ENCODE assay signal across 22 mouse cellular contexts in the genomic region with DNA sequence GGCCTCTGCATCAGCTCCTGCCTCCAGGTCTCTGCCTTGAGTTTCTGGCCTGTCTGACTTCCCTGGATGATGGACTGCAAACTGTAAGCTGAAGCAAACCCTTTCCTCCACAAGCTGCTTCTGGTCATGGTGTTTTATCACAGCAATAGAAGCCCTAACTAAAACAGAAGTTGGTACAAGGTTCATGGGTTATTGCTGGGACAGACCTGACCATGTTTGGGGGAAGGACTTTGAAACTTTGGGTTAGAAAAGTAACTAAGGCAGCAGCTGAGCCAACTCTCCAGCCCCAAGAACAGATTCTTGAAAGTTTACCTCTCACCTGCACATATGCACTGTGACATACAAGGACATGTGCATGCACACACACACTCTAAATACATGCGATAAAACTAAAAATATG. TPM values are rescaled to one million over a fixed set of nuclear protein-coding genes. Genes with fewer than 3 reads are reported as not detected.
A peak's percentile ranks its signal among the peaks of the same experiment; 100 is the strongest.
DNase-seq lines count a peak whose midpoint lies in the region; ATAC-seq and TF ChIP-seq lines count a peak whose summit lies in the region.
"Had no signal": no experiment of that assay in that cellular context is flagged by ENCODE, and none has a peak within 500 bp of the region (broad histone marks: within the 10 kb centered on the region; RNA-seq: fewer than 3 reads in every experiment).

No protein-coding gene starts in this region.

- H3K27me3 ChIP-seq in kidney, adult 2 months (replicated peaks; ENCODE audit: control insufficient read depth, insufficient read depth, low read length): no peaks in the 10 kb centered on the region
- H3K27me3 ChIP-seq in kidney, embryonic 16.5 days (ENCODE audit: insufficient read depth, low read length): peaks cover 55% of the 10 kb centered on the region

- TF ChIP-seq CTCF in kidney, adult 2 months (conservative IDR thresholded peaks at IDR 0.05; ENCODE audit: insufficient read depth, insufficient read length, low read depth, low read length): no peak

- peaks cover 7% of the 10 kb centered on the region; the same call in 1 of the 2 replicates for H3K4me1 ChIP-seq in kidney, adult 2 months (ENCODE audit: control insufficient read depth, insufficient read depth, low read length)
- H3K4me1 ChIP-seq in kidney, embryonic 16.5 days (ENCODE audit: insufficient read depth, low read length): no peaks in the 10 kb centered on the region
- H3K4me1 ChIP-seq: embryonic facial prominence, embryonic 12.5 days had no signal

- TF ChIP-seq POLR2A in kidney, adult 2 months (IDR thresholded peaks at IDR 0.05; ENCODE audit: low read depth, low read length): no peak

- no peak for ATAC-seq in kidney, embryonic 16.5 days (ENCODE audit: low FRiP score, low TSS enrichment)
- ATAC-seq: CD4-positive, CD25-positive, alpha-beta regulatory T cell, adult 4 months; forebrain, embryonic 14.5 days; forebrain, postnatal 0 days had no signal

- no peaks in the 10 kb centered on the region for H3K9me3 ChIP-seq in kidney, embryonic 16.5 days (ENCODE audit: low read length)
- H3K9me3 ChIP-seq: embryonic facial prominence, embryonic 12.5 days; embryonic facial prominence, embryonic 15.5 days; hindbrain, embryonic 12.5 days had no signal

- DNase-seq in kidney, adult 2 months: peak; percentile 63
- DNase-seq in kidney, postnatal 36 days: peak; percentile 6 to 48
- no peak for DNase-seq in kidney, adult 18-20 months
- peak; percentile 14 for DNase-seq in large intestine, adult 2 months (ENCODE audit: low read depth, low spot score)
- no peak for DNase-seq in urinary bladder, postnatal 4 days (ENCODE audit: low spot score in 2 of 2)
- DNase-seq: adrenal gland, adult 2 months; adrenal gland, postnatal 14 days; cerebellum, adult 11 months; cerebellum, adult 2 months; cerebellum, adult 9-11 months; cerebellum, postnatal 25 days; forebrain, postnatal 0 days; gastrocnemius, adult 2 months; gastrocnemius, postnatal 14 days; heart, adult 11 months had no signal

- H3K27ac ChIP-seq in kidney, adult 2 months (ENCODE audit: insufficient read depth, low read depth, low read length): peak overlapping the region; percentile 31
- H3K27ac ChIP-seq in kidney, embryonic 16.5 days (ENCODE audit: low read length): no peak overlapping the region
- H3K27ac ChIP-seq: embryonic facial prominence, embryonic 12.5 days; embryonic facial prominence, embryonic 15.5 days; gastrocnemius, adult 2 months; hindbrain, embryonic 12.5 days had no signal

- no peak overlapping the region for H3K9ac ChIP-seq in kidney, embryonic 16.5 days (replicated peaks; ENCODE audit: low read length)
- H3K9ac ChIP-seq: embryonic facial prominence, embryonic 12.5 days; embryonic facial prominence, embryonic 15.5 days; forebrain, postnatal 0 days; hindbrain, embryonic 12.5 days had no signal

- no peaks in the 10 kb centered on the region; the same call in 1 of the 2 replicates for H3K36me3 ChIP-seq in kidney, adult 2 months (ENCODE audit: control insufficient read depth, insufficient read depth, low read length)
- no peaks in the 10 kb centered on the region for H3K36me3 ChIP-seq in kidney, embryonic 16.5 days (ENCODE audit: insufficient read depth, low read length)
- H3K36me3 ChIP-seq: embryonic facial prominence, embryonic 12.5 days; embryonic facial prominence, embryonic 15.5 days; hindbrain, embryonic 12.5 days had no signal

- H3K4me3 ChIP-seq in kidney, adult 2 months (ENCODE audit: insufficient read depth, low read depth, low read length): no peak overlapping the region
- no peak overlapping the region for H3K4me3 ChIP-seq in kidney, embryonic 16.5 days (ENCODE audit: low read length)
- H3K4me3 ChIP-seq: embryonic facial prominence, embryonic 12.5 days; embryonic facial prominence, embryonic 15.5 days; gastrocnemius, adult 2 months; hindbrain, embryonic 12.5 days had no signal

- no peak overlapping the region for H3K4me2 ChIP-seq in kidney, embryonic 16.5 days (replicated peaks; ENCODE audit: low read depth, low read length)
- H3K4me2 ChIP-seq: embryonic facial prominence, embryonic 12.5 days; embryonic facial prominence, embryonic 15.5 days; heart, embryonic 11.5 days; hindbrain, embryonic 12.5 days had no signal

- WGBS in kidney, adult 2 months: 84% methylated on average over 1 of the region's 1 CpGs
- 97% methylated on average over 1 of the region's 1 CpGs for WGBS in kidney, embryonic 16.5 days
- WGBS in large intestine, adult 2 months: 69% methylated on average over 1 of the region's 1 CpGs

RNA-seq across cellular contexts. Expression of a gene that starts 27.3 kb away (rescaled TPM):
- 41.7 and 42.6 TPM in 2 replicates for polyA plus RNA-seq in kidney, adult 2 months (2012; rRNA removed)
- polyA plus RNA-seq in kidney, embryonic 16.5 days (2015; fragmentation: Nextera tagmentation; extraction: Ambion mirVana): 50.0 and 51.7 TPM in 2 replicates
- polyA plus RNA-seq in large intestine, adult 2 months (2012; rRNA removed): 42.7 and 61.0 TPM in 2 replicates

Comparison
In these comparisons a context has a peak if more than half of its experiments do, and no peak if none do; other contexts are left out.
1. DNase-seq: peak in kidney, adult 2 months (single experiment), kidney, postnatal 36 days (2 of 2) and large intestine, adult 2 months (single experiment); none in kidney, adult 18-20 months (single experiment) and urinary bladder, postnatal 4 days (0 of 2).